Mouse (Mus musculus): Measurements from ENCODE around the gene She.

She gene

GRCm38 (mm10) chr3:89863716-89864509, 32.7 kb downstream of the She start:
- DNase-seq, result no peak

GRCm38 (mm10) chr3:89865020-89865419, 33.9 kb downstream of the She start:
- no peak for DNase-seq

DNA sequence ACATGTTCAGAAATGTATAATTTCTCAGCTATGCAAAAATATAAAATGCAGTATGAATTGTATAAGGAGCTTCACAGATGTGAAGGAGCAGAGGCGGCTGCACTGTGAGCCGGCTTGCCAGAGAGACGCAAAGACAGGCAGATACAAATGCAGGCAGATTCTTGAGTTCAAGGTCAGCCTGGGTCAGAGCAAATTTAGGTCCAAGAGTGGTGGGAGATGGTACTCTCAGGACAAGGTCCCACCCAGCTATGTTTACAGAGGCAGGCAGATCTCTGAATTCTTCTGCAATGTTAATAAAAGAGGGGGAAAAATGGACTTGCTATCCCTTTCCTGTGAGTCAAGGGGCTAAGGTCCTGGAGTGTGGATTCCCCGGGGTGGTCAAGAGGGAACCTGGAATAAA, 34.6 kb downstream of the She start:
- DNase-seq, result no peak

DNA sequence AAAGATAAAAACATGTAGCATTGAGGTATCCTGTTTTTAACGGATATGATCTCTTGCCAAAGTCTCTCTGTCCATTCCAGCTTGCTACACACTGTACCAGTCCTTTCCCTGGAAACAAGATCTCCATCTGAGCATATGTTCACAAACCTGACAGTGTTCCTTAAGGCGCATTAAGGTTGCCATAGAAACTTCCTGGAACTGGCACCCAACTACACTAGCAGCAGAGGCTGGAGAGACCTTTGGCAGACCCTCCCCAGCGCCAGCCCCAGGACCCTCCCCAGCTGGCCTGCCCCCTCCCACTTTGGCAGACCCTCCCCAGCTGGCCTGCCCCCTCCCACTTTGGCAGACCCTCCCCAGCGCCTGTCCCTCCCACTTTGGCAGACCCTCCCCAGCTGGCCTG, 36.5 kb downstream of the She start:
- DNase-seq, result no peak

- DNase-seq, result no peak
These were observed 37.2 kb downstream of the She start for GRCm38 (mm10) chr3:89868357-89868756.

- no peak for DNase-seq
These were observed 37.8 kb downstream of the She start for GRCm38 (mm10) chr3:89868956-89869355.

DNA sequence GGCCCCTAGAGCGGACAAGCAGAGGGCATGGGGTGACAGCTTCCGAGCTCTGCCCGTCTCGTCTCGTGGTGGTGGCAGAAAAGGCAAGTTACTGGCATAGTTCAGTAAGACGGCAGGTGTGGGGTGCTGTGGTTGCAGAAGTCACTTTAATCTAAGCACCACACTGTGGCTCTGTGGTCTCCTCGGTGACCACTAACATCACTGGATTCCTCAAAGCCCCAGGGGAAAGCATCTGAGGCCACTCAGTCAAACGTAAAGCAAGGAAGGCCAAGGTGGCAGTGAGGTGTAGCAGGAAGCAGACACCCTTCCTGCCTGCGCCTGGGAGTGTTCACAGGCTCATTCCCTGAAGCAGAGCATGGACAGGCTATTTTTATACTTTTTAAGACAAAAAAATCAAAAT, 38.4 kb downstream of the She start:
- peak; percentile 35 to 46 for DNase-seq

DNA sequence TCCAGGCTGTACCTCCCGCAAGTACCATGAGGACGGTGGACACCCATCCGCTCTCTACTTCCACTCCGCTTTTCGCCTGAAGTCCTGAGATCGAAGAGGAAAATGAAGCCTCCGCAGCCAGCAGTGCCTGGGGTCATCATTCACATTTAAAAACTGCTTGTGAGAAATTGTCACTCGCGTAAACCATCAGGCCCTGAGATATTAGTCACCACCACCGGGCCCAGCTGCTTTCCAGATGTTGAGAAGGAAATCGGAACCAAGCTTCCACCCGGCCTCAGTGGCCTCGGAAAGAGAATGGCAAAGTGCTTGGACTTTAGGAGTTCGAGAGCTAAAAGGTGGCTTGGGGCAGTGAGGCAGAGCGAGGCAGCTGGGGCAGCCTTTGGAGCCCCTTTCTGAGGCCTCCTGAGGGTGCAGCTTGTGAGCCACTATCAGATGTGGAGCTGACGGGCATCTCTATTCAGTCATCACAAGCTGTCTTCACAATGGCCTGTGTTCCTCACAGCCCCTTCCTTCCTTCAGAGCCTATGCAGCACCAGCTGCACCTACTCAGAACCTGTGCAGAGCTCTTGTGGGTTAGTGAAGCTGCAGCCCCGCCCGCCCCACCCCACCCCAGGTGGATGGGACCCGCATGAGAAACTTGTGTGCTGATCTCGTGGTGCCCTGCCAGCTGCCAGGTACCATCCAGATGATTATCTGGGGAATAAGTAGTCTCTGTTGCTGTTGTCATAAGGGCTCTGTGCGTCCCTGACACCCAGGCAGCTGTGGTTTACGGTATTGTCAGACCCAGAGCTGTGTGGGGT, 39.5 kb downstream of the She start:
- DNase-seq, result no peak

GRCm38 (mm10) chr3:89871339-89871914, 40.3 kb downstream of the She start:
- DNase-seq, result no peak

- DNase-seq, result peak in 1 of 2 experiments; percentile 49
These were observed 41.0 kb downstream of the She start for GRCm38 (mm10) chr3:89872209-89872608.

GRCm38 (mm10) chr3:89872684-89873083, 41.5 kb downstream of the She start:
- DNase-seq, result no peak

GRCm38 (mm10) chr3:89874076-89874475, 42.9 kb downstream of the She start:
- DNase-seq, result no peak

DNA sequence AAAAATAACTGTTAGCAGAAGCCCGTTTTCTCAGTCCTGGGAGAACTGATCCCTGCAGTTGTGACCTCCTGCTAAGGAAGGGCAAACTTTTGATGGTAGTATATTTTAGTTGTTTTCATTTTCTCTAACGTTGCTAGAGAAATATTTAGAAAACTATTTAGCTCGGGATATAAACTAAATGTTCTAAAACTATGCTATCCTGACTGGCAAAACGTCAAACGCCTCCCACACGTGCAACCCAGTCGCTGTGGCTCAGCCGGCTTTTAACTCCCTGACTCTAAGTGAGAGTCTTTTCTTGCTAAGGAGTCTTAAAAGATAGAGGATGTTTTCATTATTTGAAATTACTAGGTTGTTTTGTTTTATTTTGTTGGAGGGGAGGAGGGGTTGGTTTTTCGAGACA, 43.9 kb downstream of the She start:
- DNase-seq, result no peak

DNA sequence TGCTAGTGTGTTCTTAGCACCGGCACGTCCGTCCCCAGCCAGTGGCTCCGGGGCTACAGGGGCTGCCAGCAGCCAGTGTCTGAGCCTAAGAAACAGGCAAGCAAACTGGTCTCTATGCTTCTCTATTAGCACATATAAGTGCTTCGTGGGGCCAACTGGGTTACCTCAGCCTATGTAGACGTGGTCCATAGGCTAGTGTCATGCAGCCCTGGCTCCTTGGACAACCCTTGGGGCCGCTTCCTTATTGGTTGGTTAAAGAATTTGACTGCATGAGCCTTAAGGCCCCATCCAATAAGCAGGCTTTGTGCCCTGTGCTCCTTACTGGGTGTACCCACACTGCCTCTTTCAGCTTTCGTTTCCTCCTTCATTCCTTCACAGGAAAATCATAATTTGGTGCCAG, 44.6 kb downstream of the She start:
- DNase-seq, result no peak

GRCm38 (mm10) chr3:89876469-89876868, 45.3 kb downstream of the She start:
- no peak for DNase-seq

GRCm38 (mm10) chr3:89877129-89877528, 46.0 kb downstream of the She start:
- DNase-seq, result no peak

GRCm38 (mm10) chr3:89878456-89878855, 47.3 kb downstream of the She start:
- no peak for DNase-seq

DNA sequence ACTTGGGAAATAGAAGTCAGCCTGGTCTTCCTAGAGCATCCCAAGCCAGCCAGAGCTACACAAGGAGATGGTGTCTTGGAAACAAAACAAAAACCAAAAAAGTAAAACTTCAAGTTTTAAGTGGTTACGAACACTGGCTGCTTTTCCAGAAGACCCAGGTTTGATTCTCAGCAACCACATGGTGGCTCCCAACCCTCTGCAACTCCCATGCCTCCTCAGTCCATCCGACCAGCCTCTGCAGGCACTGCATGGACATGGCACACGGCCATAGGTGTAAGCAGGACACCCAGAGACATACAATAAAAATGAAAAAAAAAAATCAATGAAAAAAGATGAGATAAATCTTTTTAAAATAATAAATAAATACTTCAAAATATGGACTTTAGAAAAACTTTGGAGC, 48.2 kb downstream of the She start:
- DNase-seq, result no peak

- DNase-seq, result no peak
These were observed 49.1 kb downstream of the She start for GRCm38 (mm10) chr3:89880036-89880851.

DNA sequence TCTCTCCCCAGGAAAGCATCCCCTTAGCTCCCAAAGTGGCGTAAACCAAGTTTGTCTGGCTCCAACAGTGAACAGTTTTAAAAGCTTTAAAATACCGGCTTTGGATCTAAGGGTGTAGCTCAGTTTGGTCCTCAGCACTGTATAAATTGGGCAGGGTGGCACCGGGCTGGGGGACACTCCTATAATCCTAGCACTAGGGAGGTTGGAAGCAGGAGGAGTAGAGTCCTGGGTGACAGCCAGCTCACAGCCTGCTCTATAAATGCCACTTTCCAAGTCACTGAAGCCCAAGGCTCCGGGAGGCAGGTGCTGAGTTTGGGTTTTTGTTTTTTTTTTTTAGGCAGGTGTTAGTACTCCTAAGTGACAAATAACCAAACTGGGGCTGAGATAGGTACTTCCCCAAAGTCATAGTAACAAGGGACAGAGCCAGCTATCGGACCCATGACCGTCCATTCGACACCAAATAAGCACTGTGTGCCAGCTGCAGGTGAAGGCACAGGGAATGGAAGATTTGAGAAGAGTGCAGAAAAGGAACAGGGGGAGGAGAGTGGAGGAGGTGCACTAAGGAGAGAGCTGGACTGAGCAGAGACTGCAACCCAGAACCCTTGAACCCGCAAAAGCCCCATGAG, 51.5 kb downstream of the She start:
- DNase-seq, result no peak

- DNase-seq, result no peak
These were observed 52.4 kb downstream of the She start for GRCm38 (mm10) chr3:89883582-89884041.

DNA sequence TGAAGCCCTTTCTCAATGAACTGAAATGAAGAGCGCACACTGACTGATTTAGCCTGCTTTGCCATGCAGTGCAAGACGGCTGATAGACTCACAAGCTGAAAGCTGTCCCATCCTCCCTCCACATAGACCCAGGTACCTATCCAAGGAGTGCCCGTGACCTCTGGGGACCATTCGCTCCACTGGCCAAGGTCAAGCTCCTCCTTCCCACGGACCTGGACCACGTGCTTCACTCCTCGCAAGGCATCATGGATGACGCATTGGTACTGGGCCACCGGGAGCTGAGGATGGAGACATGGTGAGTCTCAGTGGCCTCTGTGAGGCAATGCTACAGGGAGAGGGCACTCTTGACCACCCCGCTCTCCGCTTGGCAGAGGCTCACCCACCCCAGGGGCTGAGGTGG, 54.6 kb downstream of the She start:
- DNase-seq, result no peak
